Mouse (Mus musculus) right cerebral cortex, adult 2 months (tissue): ENCODE data around the gene Pip5k1c.

Experiments
- DNase-seq, 2 experiments: peaks; one replicate each; pipeline ENCODE4 v3.0.0; 2021 to 2022; ENCODE audit warnings: low spot score in 2 of 2

Gene Pip5k1c

DNA sequence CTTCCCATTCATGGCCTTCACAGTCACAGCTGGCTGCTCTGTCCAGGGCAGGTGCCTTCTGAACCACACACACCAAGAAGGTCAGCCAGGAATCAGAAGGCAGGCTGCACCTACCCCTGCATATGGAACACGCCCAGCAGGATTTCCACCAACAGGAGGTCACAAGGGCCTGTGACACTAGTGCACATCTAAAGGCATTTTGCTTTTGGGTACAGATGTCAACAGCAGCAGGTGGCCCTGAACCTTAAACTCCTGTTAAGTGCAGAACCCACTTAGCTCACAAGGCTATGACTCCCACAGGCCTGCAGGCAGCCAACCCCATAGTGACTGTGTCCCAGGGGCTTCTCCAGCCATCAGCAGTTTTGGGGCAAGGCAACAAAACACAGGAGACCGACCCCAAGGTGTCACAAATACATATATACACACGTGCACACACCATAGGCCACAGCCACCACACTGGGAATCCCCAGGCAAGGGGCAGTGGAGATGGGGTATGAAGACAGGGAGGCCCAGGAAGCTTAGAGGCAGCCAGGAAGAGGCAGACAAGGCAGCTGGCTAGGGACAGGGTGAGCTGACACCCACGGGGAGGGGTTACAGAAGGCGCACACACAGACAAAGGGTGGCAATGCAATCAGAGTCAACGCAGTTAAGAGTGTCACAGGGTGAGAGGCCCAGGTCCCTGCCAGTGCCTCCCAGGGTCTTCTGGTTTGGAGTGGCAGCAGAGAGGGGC is 73.9 kb downstream of the Pip5k1c start:
- no peak for DNase-seq

DNA sequence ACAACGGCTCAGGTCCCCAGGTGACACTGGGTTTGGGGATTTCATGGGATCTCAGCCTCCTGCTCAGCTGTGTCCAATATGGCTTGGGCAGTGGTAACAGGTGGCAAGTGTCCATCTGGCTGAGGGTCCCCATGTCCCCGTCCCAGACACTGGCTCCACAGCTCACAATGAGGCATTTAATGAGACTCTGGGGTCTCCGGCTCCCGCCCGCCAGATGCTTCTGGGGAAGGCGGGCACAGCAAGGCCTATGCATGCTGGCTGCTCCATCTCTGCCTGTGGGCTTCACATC is 74.4 kb downstream of the Pip5k1c start:
- DNase-seq: no peak
